Mouse (Mus musculus): ENCODE data around the gene Creld2. TPM values are rescaled to one million over a fixed set of nuclear protein-coding genes. Genes with fewer than 3 reads are reported as not detected.

Gene Creld2
- polyA plus RNA-seq, 1 experiment = 41.8 TPM

DNA sequence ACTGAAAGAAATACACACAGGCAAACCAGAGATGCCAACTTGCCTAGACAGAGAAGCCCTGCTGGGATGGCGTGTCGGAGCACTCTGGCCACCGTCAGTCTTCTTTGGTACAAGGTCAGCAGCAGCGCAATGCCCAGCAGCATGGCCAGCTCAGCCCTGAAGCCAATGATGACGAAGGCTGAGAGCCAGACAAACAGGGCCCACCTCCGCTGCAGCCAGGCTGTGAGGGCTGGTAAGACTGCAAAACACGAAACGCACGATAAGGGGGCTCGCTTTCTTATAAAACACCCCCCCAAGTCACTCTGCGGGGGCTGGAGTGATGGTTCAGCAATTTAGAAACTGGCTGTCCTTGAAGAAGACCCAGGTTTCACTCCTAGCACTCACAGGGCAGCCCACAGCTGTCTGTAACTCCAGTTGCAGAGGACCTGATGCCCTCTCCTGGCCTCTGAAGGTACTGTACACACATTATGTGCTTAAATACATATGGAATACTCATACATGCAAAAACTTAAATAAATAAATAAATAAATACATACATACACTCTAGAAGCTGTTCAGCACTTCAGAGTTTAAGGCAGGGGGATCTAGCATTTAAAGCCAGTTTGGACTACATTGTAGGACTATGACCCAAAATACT, 4.9 kb upstream of the Creld2 start:
- TF ChIP-seq CTCF (IDR thresholded peaks at IDR 0.05; ENCODE audit: borderline replicate concordance, extremely low read depth, insufficient read depth, insufficient read length) = no peak
- no peak for TF ChIP-seq POLR2A (IDR thresholded peaks at IDR 0.05; ENCODE audit: borderline replicate concordance, extremely low read depth, insufficient read depth, insufficient read length, poor library complexity, severe bottlenecking)
- no peak for DNase-seq (ENCODE audit: low read depth)

DNA sequence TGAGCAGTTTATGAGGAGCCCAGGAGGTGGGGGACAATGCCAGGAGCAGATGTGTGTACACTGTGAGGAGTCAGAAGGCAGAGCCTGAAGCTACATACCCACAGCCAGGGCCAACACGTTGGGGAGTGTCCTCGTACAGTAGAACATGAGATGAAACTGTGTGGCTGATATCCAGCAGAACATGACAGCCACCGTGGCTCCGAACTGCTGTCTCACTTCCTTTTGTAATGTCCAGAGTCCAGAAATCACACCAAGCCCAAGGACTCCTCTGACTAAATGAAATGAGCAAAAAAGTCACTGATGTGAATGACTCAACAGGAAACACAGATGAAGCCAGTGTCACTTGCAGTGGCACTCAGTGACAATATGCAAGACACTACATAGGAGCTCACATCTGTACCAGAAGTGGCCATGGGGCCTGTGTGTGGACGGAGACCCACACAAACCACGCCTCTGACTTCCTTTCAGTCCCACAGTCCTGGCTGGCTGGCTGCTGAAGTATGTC, 4.2 kb upstream of the Creld2 start:
- TF ChIP-seq CTCF (IDR thresholded peaks at IDR 0.05; ENCODE audit: borderline replicate concordance, extremely low read depth, insufficient read depth, insufficient read length) (no peak), POLR2A (IDR thresholded peaks at IDR 0.05; ENCODE audit: borderline replicate concordance, extremely low read depth, insufficient read depth, insufficient read length, poor library complexity, severe bottlenecking) (no peak)
- no peak for DNase-seq (ENCODE audit: low read depth)

DNA sequence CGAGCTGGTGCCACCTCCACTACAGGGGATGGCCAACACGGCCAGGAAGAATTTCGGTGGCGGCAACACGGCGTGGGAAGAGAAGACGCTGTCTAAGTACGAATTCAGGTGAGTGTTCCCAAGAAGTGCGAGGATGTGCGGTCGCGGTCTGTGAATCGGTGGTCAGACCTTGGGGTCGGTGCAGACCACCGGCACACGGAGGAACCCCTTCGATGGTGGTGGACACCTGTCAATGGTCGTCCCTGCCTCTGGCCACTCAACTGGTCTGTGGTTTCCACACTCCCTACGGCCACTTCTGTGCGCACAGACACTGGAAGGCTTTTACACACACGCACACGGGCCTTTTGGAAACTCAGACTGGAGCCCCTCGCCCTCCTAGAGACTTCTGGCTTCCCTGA, 459 bp downstream of the Creld2 start:
- no peak for DNase-seq (ENCODE audit: low read depth)
- TF ChIP-seq POLR2A (IDR thresholded peaks at IDR 0.05; ENCODE audit: borderline replicate concordance, extremely low read depth, insufficient read depth, insufficient read length, poor library complexity, severe bottlenecking) = no peak
- no peak for TF ChIP-seq CTCF (IDR thresholded peaks at IDR 0.05; ENCODE audit: borderline replicate concordance, extremely low read depth, insufficient read depth, insufficient read length)

DNA sequence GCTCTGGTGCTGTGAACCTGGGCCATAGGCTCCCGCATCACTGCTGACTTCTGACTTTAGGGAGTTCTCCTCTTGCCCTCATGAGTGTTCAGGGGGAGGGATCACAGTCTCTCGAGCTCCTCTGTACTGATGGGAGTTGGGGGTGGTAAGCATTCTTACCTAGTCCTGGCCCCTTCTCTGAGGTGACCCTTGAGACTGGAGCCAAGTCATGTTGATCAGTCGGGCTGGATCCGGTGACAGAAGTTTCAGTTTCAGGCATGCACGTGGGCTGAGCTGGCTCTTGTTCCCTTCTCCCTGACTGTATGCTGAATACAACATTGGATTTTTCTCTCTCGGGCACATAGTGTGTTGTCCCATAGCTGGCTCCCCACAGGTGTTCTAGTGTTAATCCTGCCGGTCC, 2.0 kb downstream of the Creld2 start:
- TF ChIP-seq CTCF (IDR thresholded peaks at IDR 0.05; ENCODE audit: borderline replicate concordance, extremely low read depth, insufficient read depth, insufficient read length) = no peak
- DNase-seq (ENCODE audit: low read depth) = no peak

DNA sequence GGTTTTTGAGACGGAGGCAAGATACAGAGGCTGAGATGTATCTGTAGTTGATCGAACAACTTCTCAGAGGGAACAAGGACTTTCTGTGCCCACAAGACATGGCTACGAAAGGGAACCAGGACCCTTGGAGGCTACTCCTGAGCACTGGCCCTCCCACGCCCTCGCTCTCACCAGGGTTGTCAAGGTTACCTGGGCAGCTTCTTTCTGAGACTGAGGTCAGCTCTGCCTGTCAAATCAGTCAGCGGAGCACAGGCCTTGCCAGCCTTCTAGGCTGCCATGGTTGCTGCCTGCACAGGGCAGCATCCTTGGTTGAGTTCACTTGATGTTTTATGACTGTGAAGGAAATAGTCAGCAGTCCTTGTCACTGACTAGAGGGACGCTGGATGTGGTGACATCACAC, 3.1 kb downstream of the Creld2 start:
- TF ChIP-seq POLR2A (IDR thresholded peaks at IDR 0.05; ENCODE audit: borderline replicate concordance, extremely low read depth, insufficient read depth, insufficient read length, poor library complexity, severe bottlenecking) = no peak
- TF ChIP-seq CTCF (IDR thresholded peaks at IDR 0.05; ENCODE audit: borderline replicate concordance, extremely low read depth, insufficient read depth, insufficient read length) = no peak
- DNase-seq (ENCODE audit: low read depth) = no peak

- DNase-seq (ENCODE audit: low read depth) = no peak
- TF ChIP-seq CTCF (IDR thresholded peaks at IDR 0.05; ENCODE audit: borderline replicate concordance, extremely low read depth, insufficient read depth, insufficient read length) (no peak), POLR2A (IDR thresholded peaks at IDR 0.05; ENCODE audit: borderline replicate concordance, extremely low read depth, insufficient read depth, insufficient read length, poor library complexity, severe bottlenecking) (no peak)
Observed at GRCm38 (mm10) chr15:88823376-88823775, 3.9 kb downstream of the Creld2 start.

DNA sequence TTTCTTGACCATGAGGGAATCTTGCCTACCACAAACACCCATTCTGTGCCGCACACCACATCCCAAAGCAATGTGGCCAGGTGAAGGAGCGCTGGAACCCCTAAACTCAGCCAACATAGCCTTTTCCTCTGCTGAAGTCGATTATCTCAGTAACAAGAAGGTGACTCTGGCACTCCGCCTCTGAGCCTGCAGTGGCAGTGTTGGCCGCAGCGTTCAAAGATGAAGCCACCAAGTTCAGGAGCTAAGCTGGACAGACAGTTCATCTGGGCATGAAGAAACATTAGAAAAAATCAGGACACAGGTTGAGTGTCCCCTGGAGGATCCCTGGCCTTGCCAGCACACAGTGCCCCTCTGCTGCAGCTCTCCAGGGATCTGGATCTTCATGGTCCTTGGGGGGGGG, 8.0 kb downstream of the Creld2 start:
- DNase-seq (ENCODE audit: low read depth) = no peak
- TF ChIP-seq POLR2A (IDR thresholded peaks at IDR 0.05; ENCODE audit: borderline replicate concordance, extremely low read depth, insufficient read depth, insufficient read length, poor library complexity, severe bottlenecking) (no peak), CTCF (IDR thresholded peaks at IDR 0.05; ENCODE audit: borderline replicate concordance, extremely low read depth, insufficient read depth, insufficient read length) (no peak)

DNA sequence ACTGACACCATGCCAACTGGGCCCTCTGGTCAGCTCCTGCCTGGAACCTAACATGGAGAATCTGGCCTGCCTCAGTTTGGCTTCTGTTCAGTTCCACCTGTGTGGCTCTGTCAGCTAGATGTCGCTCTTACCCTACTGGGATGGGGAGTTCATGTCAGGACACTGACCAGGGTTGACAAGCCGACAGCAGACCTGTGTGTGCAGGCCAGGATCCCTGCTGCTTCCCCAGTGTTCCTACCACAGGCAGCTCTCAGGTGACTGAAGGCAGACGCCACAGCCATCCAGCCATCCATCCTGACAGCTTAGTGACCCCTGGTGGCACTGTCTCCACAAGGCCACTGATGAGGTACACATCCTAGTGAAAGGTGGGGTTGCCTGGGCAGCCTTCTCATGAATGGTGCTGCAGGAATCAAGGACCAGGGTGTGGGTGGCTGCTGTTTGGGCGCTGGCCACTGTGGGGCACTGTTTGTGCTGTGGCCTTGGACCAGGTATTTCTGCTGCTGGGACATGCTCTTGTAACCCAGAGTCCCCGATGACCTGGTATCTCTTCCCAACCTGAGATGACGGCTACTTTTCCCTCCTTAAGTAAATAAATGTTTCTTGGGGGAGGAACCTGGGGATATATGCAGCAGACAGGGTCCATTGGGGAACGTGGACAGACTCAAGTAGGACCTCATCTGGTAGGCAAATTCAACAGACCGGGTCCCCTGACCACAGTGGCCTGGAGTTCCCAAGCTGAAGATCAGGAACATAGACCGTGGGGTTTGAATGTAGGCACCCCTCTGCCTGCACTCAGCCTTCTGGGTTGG, 8.7 kb downstream of the Creld2 start:
- peak; percentile 59 for DNase-seq (ENCODE audit: low read depth)
- TF ChIP-seq CTCF (IDR thresholded peaks at IDR 0.05; ENCODE audit: borderline replicate concordance, extremely low read depth, insufficient read depth, insufficient read length) = peak; percentile 73
- no peak for TF ChIP-seq POLR2A (IDR thresholded peaks at IDR 0.05; ENCODE audit: borderline replicate concordance, extremely low read depth, insufficient read depth, insufficient read length, poor library complexity, severe bottlenecking)

DNA sequence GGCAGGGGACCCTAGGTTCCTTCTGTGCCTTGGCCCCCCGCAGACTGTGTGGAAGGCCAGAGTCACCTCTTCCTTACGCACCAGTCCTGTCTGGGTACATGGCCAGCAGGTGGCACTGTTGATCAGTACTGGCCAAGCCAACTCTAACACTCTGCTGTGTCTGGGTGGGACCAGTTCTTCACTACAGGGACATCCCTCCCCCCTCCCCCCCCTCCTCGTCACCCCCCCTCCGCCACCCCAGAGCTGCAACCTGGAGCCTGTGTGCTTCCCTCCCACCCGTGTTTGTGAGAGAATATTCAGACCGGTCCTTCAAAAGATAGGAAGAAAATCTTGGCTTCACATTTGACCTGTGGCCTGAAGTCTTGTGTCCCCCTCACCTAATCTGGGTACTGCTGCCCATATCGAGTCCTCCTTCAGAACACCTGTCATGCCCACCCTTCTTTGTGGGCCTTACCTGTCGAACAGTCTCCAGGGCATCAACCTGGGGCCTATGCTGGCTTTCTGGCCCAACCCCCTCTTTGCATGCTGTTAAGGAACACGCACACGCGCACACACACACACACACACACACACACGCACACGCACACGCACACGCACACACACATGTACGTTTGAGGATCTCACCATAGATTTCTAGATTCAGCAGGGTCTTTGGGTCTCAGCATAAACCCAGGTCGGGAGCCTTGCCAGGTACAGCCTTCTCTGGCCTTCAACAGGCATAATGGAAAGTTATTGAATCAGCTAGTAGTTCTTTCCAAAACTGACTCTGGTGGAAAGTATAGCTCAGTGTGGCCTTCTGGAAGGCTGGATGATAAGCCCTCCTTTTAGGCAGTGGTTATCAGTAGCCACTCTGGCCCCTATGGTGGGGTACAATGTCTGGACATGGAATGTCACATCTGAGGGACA, 9.6 kb downstream of the Creld2 start:
- peak; percentile 90 for DNase-seq (ENCODE audit: low read depth)
- TF ChIP-seq POLR2A (IDR thresholded peaks at IDR 0.05; ENCODE audit: borderline replicate concordance, extremely low read depth, insufficient read depth, insufficient read length, poor library complexity, severe bottlenecking) (no peak), CTCF (IDR thresholded peaks at IDR 0.05; ENCODE audit: borderline replicate concordance, extremely low read depth, insufficient read depth, insufficient read length) (peak; percentile 89)

DNA sequence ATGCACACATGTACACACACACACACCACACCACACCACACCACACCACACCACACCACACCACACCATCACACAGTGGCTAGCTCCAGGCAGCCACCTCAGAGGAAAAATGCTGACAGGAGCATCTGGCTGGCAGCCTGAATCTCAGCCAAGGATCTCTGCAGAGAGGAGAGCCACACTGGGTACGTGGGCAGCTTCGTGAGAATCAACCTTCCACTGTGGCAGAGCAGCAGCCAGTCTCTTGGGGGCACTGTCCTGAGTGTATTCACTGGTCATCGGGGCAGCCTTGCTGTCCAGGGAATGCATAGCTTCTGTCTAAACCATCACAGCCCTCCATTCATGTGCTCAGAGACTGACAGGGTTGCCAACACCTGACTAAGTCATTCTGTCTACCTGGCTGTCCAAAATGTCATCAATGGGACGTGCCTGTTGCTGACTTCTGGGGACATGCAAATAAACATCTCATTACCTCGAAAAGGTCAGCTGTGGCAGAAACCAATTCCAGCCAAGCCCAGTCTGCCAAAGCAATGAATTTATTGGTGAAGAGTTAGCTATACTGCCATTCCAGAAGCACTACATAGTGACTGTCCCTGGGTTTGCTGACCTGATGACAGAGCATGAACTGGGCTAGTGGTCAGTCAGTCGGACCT, 10.5 kb downstream of the Creld2 start:
- DNase-seq (ENCODE audit: low read depth) = no peak
- TF ChIP-seq POLR2A (IDR thresholded peaks at IDR 0.05; ENCODE audit: borderline replicate concordance, extremely low read depth, insufficient read depth, insufficient read length, poor library complexity, severe bottlenecking) (no peak), CTCF (IDR thresholded peaks at IDR 0.05; ENCODE audit: borderline replicate concordance, extremely low read depth, insufficient read depth, insufficient read length) (no peak)

DNA sequence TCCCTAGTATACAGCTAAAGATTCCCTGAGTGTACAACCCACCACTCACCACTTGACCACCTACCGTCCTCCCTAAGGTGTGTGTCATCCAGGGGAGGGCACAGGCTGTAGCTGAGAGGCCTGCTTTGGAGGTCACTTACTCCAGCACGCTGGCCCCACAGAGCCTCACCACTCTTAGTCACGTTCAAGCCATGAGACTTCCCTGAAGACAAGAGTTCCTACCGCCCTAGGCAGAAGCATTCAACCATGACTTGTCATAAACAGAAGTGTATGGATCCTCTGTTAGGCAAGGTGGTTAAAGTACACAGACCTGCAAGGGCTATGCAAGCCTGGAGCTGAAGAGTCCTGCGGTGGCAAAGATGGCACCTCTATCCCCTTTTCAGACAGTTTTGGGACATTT, 11.2 kb downstream of the Creld2 start:
- TF ChIP-seq POLR2A (IDR thresholded peaks at IDR 0.05; ENCODE audit: borderline replicate concordance, extremely low read depth, insufficient read depth, insufficient read length, poor library complexity, severe bottlenecking) (no peak), CTCF (IDR thresholded peaks at IDR 0.05; ENCODE audit: borderline replicate concordance, extremely low read depth, insufficient read depth, insufficient read length) (no peak)
- no peak for DNase-seq (ENCODE audit: low read depth)
